Mouse (Mus musculus) heart, embryonic 15.5 days (tissue): ENCODE results near the gene Ecm1. TPM values are rescaled to one million over a fixed set of nuclear protein-coding genes. Genes with fewer than 3 reads are reported as not detected.
"Not testable (repeated sequence)": the region's sequence is repeated elsewhere in the genome, so short reads cannot be mapped to it uniquely, and the experiment has no call there.

Experiments used
- ATAC-seq: fragments of 200-750 bp; cut with Nextera tagmentation; replicated peaks from 2 replicates; pipeline ENCODE4 v1.8.0; 2017; ENCODE audit warnings: low read depth, moderate TSS enrichment; ENCODE audit not compliant: insufficient number of reproducible peaks, insufficient read depth, low FRiP score
- H3K27ac ChIP-seq: fragments of 300-500 bp; sonication (generic); 2 replicates; pipeline ENCODE4 v1.5.1; 2015; ENCODE audit warnings: mild to moderate bottlenecking, inconsistent platforms
- H3K27me3 ChIP-seq: fragments of 300-500 bp; sonication (generic); 2 replicates; pipeline ENCODE4 v1.6.1; 2015; ENCODE audit warnings: inconsistent platforms
- H3K36me3 ChIP-seq: fragments of 300-500 bp; sonication (generic); 2 replicates; pipeline ENCODE4 v1.6.1; 2015; ENCODE audit warnings: mild to moderate bottlenecking, inconsistent platforms
- H3K4me1 ChIP-seq: fragments of 300-500 bp; sonication (generic); replicated peaks from 2 replicates; pipeline ENCODE4 v1.6.1; 2015; ENCODE audit warnings: inconsistent platforms
- H3K4me2 ChIP-seq: fragments of 300-500 bp; sonication (generic); 2 replicates; pipeline ENCODE4 v1.6.1; 2015; ENCODE audit warnings: inconsistent platforms, mild to moderate bottlenecking, moderate library complexity
- H3K4me3 ChIP-seq: fragments of 300-500 bp; sonication (generic); 2 replicates; pipeline ENCODE4 v1.5.1; 2015; ENCODE audit warnings: mild to moderate bottlenecking, inconsistent platforms
- H3K9ac ChIP-seq: fragments of 300-500 bp; sonication (generic); 2 replicates; pipeline ENCODE4 v1.6.1; 2015; ENCODE audit warnings: mild to moderate bottlenecking, inconsistent platforms
- H3K9me3 ChIP-seq: fragments of 300-500 bp; sonication (generic); replicated peaks from 2 replicates; pipeline ENCODE4 v1.6.1; 2016; ENCODE audit warnings: inconsistent platforms
- WGBS: fragments of 180-500 bp; shearing (Covaris S2); methylation state at CpG from one replicate; pipeline ENCODE4 v1.1.7; 2015; ENCODE audit warnings: mixed read lengths; 5-methylcytosine and 5-hydroxymethylcytosine counted together
- polyA plus RNA-seq: library from polyadenylated mRNA; unstranded; fragments of >200 nt; fragmentation: Nextera tagmentation; extraction: Ambion mirVana; gene quantifications from 2 replicates; pipeline ENCODE4 v1.2.1, GENCODE M21; 2015

Gene Ecm1
- polyA plus RNA-seq, 1 experiment from 2014 or later, result 56.3 TPM

DNA sequence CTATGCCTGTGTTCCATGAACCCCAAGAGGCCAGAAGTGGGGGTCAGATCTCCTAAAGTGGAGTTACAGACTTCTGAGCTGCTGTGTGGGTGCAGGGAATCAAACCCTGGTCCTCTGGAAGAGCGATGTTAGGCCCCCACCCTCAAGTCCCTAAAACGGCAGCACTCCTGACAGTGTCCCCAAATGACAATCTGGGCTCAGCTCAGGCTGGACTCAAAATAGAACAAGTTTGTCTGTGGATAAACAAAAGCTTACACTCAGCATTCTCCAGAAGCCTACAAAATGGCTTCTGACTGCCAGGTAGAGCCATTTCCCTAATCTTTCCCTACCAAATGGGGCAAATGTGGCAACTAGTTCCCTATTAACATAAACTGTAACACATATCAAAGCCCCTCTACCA is 38.3 kb downstream of the Ecm1 start:
- Histone ChIP-seq H3K9ac (no peak overlapping the region), H3K27ac (peak overlapping the region; percentile 72; the same call in 1 of the 2 replicates)
- WGBS, result 60% methylated on average over 2 of the region's 2 CpGs

DNA sequence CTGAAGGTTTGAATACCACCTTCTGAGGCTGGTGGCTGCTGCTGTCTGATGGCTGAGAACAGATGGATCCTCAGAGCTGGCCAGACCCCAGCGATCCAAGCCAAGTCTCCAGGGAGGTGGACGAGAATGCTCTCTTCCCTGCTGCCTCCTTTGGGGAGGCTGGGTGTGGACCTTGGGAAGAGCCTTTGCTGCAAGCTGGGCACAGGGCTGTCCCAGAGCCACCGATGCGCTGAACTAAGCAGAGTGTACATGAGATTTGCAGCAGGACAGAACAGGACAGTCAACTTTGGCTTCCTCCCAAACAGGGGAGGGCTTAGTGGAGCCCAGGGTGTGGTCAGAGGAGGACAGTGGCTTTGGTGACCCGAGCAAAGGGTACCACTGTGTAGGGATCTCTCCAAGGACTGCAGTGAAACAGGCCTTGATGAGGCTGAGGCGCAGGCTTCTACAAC is 39.1 kb downstream of the Ecm1 start:
- Histone ChIP-seq H3K4me2 (no peak overlapping the region), H3K4me3 (no peak overlapping the region), H3K27me3 (no peaks in the 10 kb centered on the region), H3K9me3 (no peaks in the 10 kb centered on the region), H3K4me1 (peaks cover 41% of the 10 kb centered on the region), H3K36me3 (no peaks in the 10 kb centered on the region), H3K27ac (no peak overlapping the region), H3K9ac (no peak overlapping the region)
- WGBS, result 61% methylated on average over 6 of the region's 6 CpGs
- no peak; the same call in 1 of the 2 replicates for ATAC-seq

More for the DNA sequence above, 38.3 kb downstream of the Ecm1 start:
- Histone ChIP-seq H3K4me1 (peaks cover 33% of the 10 kb centered on the region), H3K9me3 (no peaks in the 10 kb centered on the region), H3K36me3 (no peaks in the 10 kb centered on the region), H3K4me3 (no peak overlapping the region), H3K4me2 (no peak overlapping the region), H3K27me3 (no peaks in the 10 kb centered on the region)
- no peak for ATAC-seq

- no peak for ATAC-seq
- 87% methylated on average over 4 of the region's 4 CpGs for WGBS
Observed at GRCm38 (mm10) chr3:95698286-95698685, 41.1 kb downstream of the Ecm1 start.

DNA sequence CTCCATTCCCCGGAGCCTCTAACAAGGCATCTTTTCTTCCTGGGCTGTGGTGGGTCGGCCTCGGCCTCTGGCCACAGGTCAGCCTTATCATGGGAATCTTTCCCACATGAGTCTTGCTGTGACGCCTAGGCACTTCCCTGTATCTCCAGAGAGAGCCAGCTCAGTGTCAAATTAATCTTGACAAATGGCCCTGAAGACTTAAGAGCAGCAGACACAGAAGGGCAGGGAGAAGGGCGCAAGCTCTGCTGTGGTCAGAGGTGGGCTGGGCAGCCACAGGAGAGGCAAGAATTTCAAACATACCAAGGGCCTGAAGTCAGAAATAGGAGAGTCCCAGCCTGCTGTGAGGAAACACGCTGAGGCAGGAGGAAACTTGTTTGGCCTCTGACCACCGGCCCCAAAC is 43.0 kb downstream of the Ecm1 start:
- Histone ChIP-seq H3K4me2 (no peak overlapping the region), H3K4me3 (no peak overlapping the region), H3K27me3 (no peaks in the 10 kb centered on the region), H3K4me1 (peaks cover 59% of the 10 kb centered on the region), H3K9ac (no peak overlapping the region), H3K27ac (peak overlapping the region; percentile 91), H3K36me3 (no peaks in the 10 kb centered on the region), H3K9me3 (no peaks in the 10 kb centered on the region)
- 22% methylated on average over 7 of the region's 7 CpGs for WGBS
- ATAC-seq, result no peak

More at GRCm38 (mm10) chr3:95698286-95698685, 41.1 kb downstream of the Ecm1 start:
- no peak overlapping the region for H3K9ac ChIP-seq
- no peaks in the 10 kb centered on the region for H3K27me3 ChIP-seq
- no peak overlapping the region for H3K27ac ChIP-seq
- no peaks in the 10 kb centered on the region for H3K36me3 ChIP-seq
- H3K4me3 ChIP-seq, result no peak overlapping the region
- peaks cover 60% of the 10 kb centered on the region for H3K4me1 ChIP-seq
- H3K9me3 ChIP-seq, result no peaks in the 10 kb centered on the region
- no peak overlapping the region for H3K4me2 ChIP-seq

DNA sequence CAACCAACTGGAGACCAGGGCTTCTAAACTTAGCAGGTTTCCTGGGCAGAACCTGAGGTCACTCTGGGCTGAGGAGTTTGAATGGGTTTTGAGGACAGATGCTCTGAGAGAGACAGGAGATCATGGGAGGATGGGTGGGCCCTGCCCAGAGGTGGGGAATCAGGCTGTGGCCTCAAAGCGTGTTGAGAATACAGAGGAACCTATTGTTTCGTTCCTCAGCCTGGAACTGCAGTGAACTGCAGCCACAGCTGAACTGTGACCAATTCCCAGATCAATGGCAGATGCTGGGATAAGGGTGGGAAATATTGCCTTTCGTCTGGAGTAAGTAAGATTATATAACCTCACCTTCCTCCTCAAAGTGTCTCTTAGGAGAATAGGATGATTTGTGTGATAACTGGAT is 43.6 kb downstream of the Ecm1 start:
- no peaks in the 10 kb centered on the region for H3K36me3 ChIP-seq

GRCm38 (mm10) chr3:95694808-95695703 is 44.3 kb downstream of the Ecm1 start:
- peak; percentile 53 for ATAC-seq
- peaks cover 54% of the 10 kb centered on the region for H3K4me1 ChIP-seq
- 0 out of 2 replicates have a peak overlapping the region, but pooled peaks have one; percentile 28 for H3K4me2 ChIP-seq
- H3K9ac ChIP-seq, result peak overlapping the region; percentile 41
- no peaks in the 10 kb centered on the region for H3K9me3 ChIP-seq
- no peaks in the 10 kb centered on the region for H3K36me3 ChIP-seq
- no peak overlapping the region for H3K4me3 ChIP-seq
- peak overlapping the region; percentile 91 for H3K27ac ChIP-seq
- no peaks in the 10 kb centered on the region for H3K27me3 ChIP-seq
- WGBS, result 60% methylated on average over 11 of the region's 11 CpGs

More for the DNA sequence above, 43.6 kb downstream of the Ecm1 start:
- Histone ChIP-seq H3K9me3 (no peaks in the 10 kb centered on the region), H3K9ac (no peak overlapping the region), H3K27ac (peak overlapping the region; percentile 91), H3K4me2 (no peak overlapping the region), H3K27me3 (no peaks in the 10 kb centered on the region), H3K4me3 (no peak overlapping the region), H3K4me1 (peaks cover 54% of the 10 kb centered on the region)
- ATAC-seq, result no peak
- 40% methylated on average over 3 of the region's 3 CpGs for WGBS

- Histone ChIP-seq H3K4me2 (no peak overlapping the region), H3K27me3 (no peaks in the 10 kb centered on the region), H3K9me3 (no peaks in the 10 kb centered on the region), H3K4me1 (peaks cover 61% of the 10 kb centered on the region), H3K9ac (no peak overlapping the region), H3K36me3 (no peaks in the 10 kb centered on the region), H3K27ac (peak overlapping the region; percentile 91), H3K4me3 (no peak overlapping the region)
- WGBS, result 54% methylated on average over 11 of the region's 11 CpGs
- no peak for ATAC-seq
Observed at GRCm38 (mm10) chr3:95693821-95694807, 45.3 kb downstream of the Ecm1 start.

DNA sequence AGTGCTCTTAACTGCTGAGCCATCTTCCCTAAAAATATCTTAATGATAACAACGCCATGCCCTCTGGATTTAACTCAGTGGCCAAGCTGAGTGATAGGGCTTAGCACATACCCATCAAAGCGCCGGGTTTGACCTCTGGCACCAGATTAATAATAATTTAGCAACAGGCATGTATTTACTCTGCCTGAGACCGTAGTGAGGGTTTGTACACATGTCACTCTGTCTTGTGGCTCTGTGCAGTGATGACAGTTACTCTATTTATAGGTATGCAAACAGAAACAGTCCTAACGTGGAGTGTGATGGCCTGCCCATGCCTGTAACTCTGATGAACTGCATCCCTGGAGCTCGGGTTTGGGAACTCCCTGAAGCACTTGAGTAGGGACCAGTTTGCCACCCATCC is 46.7 kb downstream of the Ecm1 start:
- H3K4me3 ChIP-seq, result no peak overlapping the region
- no peak overlapping the region for H3K4me2 ChIP-seq
- peaks cover 75% of the 10 kb centered on the region for H3K4me1 ChIP-seq
- no peaks in the 10 kb centered on the region for H3K27me3 ChIP-seq
- H3K27ac ChIP-seq, result peak overlapping the region; percentile 91
- no peak overlapping the region for H3K9ac ChIP-seq
- ATAC-seq, result peak; percentile 65
- no peaks in the 10 kb centered on the region for H3K9me3 ChIP-seq
- no peaks in the 10 kb centered on the region for H3K36me3 ChIP-seq
- 31% methylated on average over 6 of the region's 6 CpGs for WGBS

- Histone ChIP-seq H3K4me1 (peaks cover 82% of the 10 kb centered on the region), H3K4me2 (peak overlapping the region; percentile 36), H3K27ac (peak overlapping the region; percentile 91)
- 91% methylated on average over 2 of the region's 2 CpGs for WGBS
- H3K27me3 ChIP-seq, ATAC-seq, H3K36me3 ChIP-seq, H3K9ac ChIP-seq, H3K9me3 ChIP-seq, H3K4me3 ChIP-seq: not testable (repeated sequence)
Observed at GRCm38 (mm10) chr3:95690552-95690951, 48.8 kb downstream of the Ecm1 start.

- 15% methylated on average over 2 of the region's 2 CpGs for WGBS
- H3K27me3 ChIP-seq, result no peaks in the 10 kb centered on the region
- H3K9ac ChIP-seq, result 0 out of 2 replicates have a peak overlapping the region, but pooled peaks have one; percentile 4
- H3K4me1 ChIP-seq, result peaks cover 81% of the 10 kb centered on the region
- H3K9me3 ChIP-seq, result no peaks in the 10 kb centered on the region
- peak overlapping the region; percentile 91 for H3K27ac ChIP-seq
- no peak overlapping the region for H3K4me3 ChIP-seq
- H3K36me3 ChIP-seq, result no peaks in the 10 kb centered on the region
- peak overlapping the region; percentile 36 for H3K4me2 ChIP-seq
- ATAC-seq, result no peak
Observed at GRCm38 (mm10) chr3:95689940-95690339, 49.4 kb downstream of the Ecm1 start.
